In the genomic region with DNA sequence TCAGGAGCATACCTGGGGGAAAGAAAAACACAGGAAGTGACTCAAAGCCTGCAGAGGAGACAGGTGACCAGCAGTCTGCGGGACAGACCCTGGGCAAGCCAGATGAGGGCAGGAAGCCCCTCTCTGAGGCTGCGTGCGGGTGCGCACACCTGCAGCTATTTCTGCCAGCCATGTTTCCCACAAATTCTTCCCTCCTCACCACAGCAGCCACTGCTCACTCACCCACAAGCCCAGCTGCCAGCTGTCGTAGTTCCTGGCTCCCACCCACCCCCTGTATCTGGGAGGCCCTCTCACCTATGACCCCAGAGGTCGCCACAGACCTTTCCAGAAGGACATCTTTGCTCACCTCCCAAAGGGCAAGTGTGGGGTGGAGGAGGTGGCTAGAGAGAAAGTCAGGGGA, we compare ENCODE assay signal across 19 mouse cellular contexts. TPM values are rescaled to one million over a fixed set of nuclear protein-coding genes. Genes with fewer than 3 reads are reported as not detected.
"Had no signal": no experiment of that assay in that cellular context is flagged by ENCODE, and none has a peak within 500 bp of the region (broad histone marks: within the 10 kb centered on the region; RNA-seq: fewer than 3 reads in every experiment).

No protein-coding gene starts in this region.

- H3K4me2 ChIP-seq: intestine, embryonic 15.5 days; limb, embryonic 13.5 days; midbrain, embryonic 11.5 days; midbrain, embryonic 15.5 days; neural tube, embryonic 13.5 days; stomach, embryonic 15.5 days had no signal

- H3K4me1 ChIP-seq: intestine, embryonic 15.5 days; midbrain, embryonic 15.5 days; neural tube, embryonic 13.5 days had no signal

- DNase-seq: kidney, adult 8-10 months; kidney, postnatal 36 days; lung, adult 18-20 months; right cerebral cortex, postnatal 14 days had no signal

- H3K36me3 ChIP-seq: intestine, embryonic 15.5 days; limb, embryonic 13.5 days; midbrain, embryonic 15.5 days; neural tube, embryonic 13.5 days; stomach, embryonic 15.5 days had no signal

- H3K4me3 ChIP-seq: intestine, embryonic 15.5 days; limb, embryonic 13.5 days; midbrain, embryonic 15.5 days; neural tube, embryonic 13.5 days; stomach, embryonic 15.5 days had no signal

- H3K27ac ChIP-seq: intestine, embryonic 15.5 days; kidney, postnatal 0 days; limb, embryonic 13.5 days; liver, embryonic 14.5 days; midbrain, embryonic 15.5 days; neural tube, embryonic 13.5 days; stomach, embryonic 15.5 days had no signal

- H3K9me3 ChIP-seq: intestine, embryonic 15.5 days; limb, embryonic 13.5 days; midbrain, embryonic 15.5 days; neural tube, embryonic 13.5 days; stomach, embryonic 15.5 days had no signal

- H3K9ac ChIP-seq: intestine, embryonic 15.5 days; limb, embryonic 13.5 days; liver, embryonic 14.5 days; midbrain, embryonic 15.5 days; neural tube, embryonic 13.5 days; stomach, embryonic 15.5 days had no signal

- H3K27me3 ChIP-seq: intestine, embryonic 15.5 days; limb, embryonic 13.5 days; midbrain, embryonic 15.5 days; neural tube, embryonic 13.5 days; stomach, embryonic 15.5 days had no signal

RNA-seq across cellular contexts. Expression of a gene that starts 43.8 kb away (rescaled TPM):
- total RNA-seq: layer of hippocampus, adult 18-20 months; layer of hippocampus, postnatal 10 days; left cerebral cortex, postnatal 36 days; liver, adult 2 months; monocyte, adult 5-6 weeks had no signal
- polyA plus RNA-seq: limb, embryonic 13.5 days; liver, adult 2 months; liver, embryonic 14.5 days; lung, embryonic 16.5 days; neural tube, embryonic 13.5 days; spleen, adult 2 months; stomach, embryonic 15.5 days had no signal
